Mouse (Mus musculus): ENCODE data around the gene Sept6.

The Sept6 gene

DNA sequence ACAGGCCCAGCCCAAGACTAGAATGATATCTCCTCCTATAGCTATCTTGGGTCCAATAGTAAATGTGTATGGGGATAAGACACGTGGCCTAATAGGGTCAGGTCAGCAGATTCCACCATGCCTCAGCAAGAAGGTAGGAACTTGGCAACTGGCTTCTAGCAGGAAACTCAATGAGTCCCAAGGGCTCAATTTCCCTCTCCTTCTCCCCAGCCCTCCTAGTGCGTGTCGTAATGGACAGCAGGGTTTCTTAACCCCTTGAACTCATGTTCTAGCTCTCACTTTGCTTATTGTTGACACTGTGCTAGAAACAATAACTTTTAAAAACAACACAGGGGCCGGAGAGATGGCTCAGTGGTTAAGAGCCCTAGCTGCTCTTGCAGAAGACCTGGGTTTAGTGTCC, 22.1 kb downstream of the Sept6 start:
- no peak for DNase-seq

DNA sequence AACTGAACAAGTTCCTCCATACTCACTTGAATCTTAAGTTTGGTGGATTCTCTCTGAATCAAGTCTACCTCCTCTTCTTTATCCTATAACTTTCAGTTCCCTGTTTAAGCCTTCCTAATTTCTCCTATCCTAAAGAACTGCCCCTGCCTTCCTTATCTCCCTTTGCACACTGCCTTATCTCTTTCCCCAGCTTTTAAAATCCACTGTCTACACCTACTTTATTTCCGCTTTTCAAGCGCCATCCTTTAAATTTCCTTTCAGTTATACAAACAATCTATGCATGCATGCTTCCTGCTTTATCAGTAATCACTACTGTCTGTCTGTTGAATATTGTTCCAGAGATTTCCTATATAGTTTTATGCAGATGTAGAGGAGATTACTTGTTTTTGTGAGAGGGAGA, 34.9 kb downstream of the Sept6 start:
- no peak for DNase-seq

DNA sequence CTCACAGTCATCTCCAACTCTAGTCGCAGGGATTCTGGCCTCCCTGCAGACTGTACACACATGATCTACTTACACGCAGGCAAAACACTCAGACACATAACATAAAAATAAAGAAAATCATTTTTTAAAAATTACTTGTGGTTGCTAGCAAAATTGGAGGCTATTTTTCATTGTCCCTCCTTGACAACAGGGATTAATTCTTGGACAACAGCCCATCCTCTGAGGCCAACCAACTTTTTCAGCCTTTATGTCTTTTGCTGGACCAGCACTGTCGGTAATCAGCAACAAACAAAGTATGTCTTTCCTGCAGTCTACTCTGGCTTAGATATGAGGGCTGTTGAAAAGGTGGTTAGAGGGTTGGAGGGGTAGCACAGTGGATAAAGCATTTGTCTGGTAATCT, 50.5 kb downstream of the Sept6 start:
- DNase-seq: no peak

DNA sequence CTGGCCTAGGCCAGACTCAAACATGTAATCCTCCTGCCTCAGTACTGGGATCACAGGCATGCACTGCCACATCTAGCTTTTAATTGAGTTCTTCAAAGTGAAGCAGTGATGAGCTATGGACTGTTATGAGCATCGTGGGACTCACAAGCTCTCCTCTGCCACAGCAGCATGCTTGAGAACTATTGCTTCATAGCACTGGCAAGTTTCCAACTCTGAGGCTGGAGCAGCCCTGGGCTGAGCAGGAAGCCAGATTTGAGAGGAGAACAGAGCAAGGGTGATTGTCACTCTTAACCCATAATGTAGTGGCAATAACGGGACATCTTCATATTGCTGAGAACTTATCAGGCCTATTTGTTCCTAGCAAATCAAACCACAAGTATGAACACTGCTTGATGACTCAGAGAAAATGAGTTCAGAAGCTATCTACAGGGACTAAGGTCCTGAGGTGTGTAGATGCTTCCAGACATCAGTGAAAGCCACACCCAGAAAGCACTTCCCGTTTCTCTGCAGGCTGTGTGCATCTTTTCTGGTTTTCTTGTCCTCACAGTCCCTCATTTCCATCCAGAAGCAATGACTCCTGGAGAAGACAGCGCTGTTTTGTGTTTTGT, 51.7 kb downstream of the Sept6 start:
- peak; percentile 49 to 55 for DNase-seq

DNA sequence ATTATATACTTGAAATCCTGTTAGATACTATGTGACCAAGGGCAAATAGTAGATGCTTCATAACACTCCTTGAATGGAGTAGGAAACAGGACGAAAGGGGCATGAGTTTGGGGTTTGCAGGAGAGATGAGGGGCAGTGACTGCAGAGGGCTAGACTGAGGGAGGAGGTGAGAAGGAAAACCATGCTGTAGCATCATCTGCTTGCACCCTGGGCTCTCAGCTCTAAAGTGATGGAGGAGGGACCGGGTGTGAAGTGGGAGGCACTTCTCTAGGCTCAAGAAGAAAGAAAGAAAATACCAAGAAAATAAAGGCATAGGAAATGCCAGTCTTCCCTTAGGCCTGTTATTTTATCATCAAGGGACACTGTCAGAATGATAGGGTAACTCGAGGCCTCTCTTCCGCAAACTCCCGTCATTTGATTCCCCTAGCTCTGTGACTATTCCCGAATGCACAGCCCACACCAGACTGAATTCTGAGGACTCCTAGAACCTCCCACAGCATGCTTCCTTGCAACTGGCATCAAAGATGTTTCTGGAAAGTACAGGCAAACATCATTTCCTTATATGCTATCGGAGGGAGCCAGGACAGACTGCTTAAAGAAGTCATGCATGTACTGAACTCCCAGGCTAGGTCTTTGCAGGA, 56.1 kb downstream of the Sept6 start:
- DNase-seq: no peak

DNA sequence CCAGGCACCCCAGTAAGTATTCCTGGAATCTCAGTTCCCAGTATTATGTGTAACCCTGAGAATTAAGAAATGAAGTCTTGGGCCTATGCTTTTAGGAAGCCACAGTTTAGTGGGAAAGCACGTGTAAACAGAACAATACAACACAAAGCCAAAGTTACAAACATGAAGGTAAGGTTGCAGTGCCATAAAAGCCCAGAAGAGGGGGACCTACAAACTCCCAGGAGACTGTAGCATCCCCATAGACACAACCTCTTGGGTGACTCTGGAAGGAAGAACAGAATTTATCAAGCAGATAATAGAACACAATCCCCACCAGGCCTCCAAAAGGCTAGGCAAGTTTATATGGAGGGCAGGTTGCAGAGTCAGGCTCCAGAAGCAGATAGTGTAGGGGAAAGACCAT, 61.0 kb downstream of the Sept6 start:
- peak in 1 of 2 experiments; percentile 30 for DNase-seq

DNA sequence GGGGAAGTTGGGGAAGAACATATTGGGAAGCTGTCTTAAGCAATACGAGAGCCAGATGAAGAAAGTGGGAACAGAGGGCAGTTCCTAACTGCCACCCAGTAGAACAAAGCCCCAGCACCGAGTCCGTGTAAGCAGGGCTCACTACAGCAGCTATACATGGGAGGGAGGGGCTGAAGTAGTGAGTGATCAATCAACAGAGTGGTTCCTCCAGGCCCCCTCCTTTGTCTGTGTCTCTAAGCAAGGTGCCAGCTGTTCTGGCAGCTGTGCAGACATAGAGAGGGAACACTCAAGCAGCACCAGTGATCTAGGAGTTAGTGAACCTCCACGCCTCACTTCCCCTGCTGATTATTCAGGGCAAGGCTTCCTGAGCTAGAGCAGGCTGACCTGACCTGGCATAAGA, 61.9 kb downstream of the Sept6 start:
- no peak for DNase-seq

DNA sequence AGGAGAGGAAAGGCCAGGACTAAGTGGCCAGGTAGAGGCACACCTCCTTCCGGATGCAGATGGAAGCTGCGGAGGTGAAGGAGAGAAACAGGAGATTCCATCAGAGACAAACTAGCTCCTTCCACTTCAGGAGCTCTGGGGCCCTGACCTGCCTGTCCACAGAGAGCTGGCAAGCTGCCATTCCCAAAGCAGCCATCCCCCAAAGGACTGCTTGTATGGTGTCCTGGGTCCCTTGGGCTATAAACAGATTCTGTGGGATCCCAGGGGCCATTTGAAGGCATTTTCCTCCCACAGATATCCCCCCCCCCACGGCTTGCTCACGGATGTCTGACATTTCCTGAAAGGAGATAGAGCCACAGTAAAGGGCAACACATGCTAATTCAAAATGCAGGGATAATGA, 62.8 kb downstream of the Sept6 start:
- no peak for DNase-seq

DNA sequence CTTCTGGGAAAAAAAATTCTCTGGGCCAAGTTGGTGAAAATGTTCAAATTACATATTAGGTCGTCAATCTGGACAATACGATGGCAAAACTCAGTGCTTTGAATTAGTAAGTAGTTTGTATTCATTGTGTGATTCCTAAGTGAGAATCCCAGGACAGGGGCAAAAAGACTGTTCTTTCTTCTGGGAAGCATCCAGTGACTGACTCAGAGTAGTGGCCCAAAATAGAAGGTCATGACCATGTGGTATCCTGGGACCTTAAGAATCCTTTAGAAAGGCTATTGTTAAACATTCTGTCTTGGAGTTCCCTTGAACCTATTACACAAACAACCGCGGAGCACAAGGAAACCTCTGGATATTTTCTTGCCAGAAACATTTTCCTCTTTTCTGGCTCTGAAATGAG, 70.2 kb downstream of the Sept6 start:
- DNase-seq: no peak

DNA sequence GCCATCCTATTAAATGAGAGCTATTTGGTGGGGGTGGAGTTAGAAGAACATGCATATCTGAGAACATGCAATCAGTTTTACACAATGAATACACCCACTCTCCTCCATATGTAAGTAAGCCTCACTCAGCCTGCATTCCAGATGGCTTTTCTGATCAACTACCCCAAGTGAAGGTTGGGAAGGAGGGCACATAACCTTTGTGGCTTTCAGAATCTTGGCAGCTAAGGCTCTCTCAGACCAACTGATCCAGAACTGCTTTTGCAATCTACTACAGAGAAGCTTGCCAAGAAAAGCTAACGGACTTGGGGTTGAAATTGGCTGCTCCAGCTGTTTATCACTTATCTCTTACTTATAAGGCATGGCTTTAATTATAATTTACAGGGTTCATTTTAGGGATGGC, 73.8 kb downstream of the Sept6 start:
- DNase-seq: peak in 1 of 2 experiments; percentile 18

DNA sequence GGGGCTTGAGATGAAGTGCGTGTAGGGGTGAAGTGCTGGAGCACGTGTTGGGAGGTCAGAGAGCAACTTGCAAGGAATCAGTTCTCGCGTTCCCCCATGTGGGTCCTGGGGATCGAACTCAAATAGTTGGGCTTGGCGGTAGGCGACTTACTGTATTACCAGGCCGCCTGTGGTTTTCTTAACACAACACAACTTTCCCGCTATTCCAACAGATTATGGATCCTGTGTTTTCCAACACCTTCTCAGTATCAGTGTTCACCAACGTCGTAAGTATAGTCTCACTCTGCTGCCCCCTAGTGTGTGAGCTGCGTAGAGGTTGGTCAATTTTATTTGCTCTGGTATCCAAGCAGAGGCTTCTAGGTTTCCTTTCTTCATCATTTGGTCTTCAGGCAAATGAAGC, 80.3 kb downstream of the Sept6 start:
- DNase-seq: peak; percentile 31 to 70

DNA sequence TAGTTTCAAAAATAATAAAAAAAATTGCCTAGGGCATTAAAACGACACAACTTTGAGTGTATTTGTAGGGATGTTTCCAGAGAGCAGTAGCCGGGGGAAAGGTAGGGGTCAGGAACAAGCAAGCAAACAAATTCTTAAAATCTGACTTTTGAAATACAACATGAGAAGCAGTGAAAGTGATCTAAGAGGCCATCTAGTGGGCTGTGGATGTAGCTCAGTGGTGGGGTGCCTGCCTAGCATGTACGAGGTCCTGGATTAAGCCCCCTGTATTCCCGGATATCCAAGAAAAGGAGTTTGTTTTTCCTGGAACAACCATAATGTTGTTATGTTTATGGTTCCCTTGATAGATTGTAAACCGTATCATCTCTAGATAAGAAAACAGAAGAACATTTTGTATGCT, 85.1 kb downstream of the Sept6 start:
- no peak for DNase-seq

DNA sequence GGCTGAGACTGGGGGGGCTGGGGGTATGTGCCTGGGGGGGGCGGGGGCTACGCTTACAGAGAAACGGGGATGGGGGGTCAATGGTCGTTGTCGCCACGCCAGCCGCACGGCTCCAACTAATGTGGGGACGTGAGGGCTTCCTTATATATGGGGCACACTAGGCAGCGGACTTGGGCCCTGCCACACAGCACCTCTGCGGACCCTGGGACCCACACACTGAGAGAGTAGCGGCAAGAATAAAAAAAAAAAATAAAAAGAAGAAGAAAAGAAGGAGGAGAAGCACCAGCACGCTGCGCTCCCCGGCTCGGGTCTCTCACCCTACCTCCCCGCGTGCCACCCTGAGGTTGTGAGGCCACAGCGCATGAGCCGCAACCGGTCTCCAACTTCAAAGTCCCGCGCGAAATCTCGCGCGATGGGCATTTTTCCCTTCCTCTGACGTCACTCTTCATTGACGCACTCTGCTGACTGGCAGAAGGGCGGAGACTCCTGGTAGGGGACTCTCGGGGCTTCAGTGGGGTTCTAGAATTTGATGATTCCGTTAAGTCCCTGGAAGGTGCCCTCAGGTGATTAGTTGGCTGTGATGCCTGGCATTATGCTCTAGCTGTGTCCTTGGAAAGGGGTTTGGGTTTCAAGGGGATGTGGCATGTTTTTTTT, 88.4 kb downstream of the Sept6 start:
- peak; percentile 93 for DNase-seq

DNA sequence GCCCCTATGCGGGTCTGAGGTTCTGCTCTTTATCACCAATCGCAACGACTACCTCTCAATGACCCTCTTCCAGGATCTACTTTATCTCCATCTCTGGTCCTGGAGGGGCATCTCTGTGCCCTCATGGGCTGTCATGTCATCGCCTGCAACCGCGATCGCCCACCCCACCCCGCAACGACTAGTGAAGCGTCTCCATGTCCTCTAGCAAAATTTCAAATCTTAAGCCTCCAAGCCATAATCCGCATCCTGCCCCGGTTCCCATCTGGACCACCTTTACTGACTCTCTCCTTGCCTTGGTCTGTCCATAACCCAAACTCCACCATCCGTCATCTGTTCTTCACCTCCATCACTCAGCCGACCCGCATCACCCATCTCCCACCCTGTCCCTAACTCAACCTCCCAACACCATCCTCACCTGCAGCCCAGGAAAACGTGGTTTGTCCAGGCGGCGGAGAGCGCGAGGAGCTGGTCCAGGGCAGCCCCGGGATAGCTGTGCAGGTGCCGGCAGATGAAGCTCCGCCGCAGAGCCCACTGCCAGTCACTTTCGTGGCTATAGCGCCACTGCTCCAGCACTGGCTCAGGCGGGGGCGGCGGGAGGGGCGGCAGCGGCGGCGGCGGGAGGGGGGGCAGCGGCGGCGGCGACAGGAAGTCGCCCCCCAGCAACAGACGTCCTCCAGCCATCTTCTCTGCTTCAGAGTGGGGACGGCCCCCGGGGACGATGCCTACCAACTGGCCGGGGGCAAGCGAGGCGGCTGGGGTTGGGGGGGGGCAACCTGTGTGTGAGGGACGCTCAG, 89.1 kb downstream of the Sept6 start, which contains the start of gene Nkrf:
TSS of gene Nkrf (minus strand) at position 579 of the 794 bp plus-strand sequence.
- DNase-seq: peak in 1 of 2 experiments; percentile 40

DNA sequence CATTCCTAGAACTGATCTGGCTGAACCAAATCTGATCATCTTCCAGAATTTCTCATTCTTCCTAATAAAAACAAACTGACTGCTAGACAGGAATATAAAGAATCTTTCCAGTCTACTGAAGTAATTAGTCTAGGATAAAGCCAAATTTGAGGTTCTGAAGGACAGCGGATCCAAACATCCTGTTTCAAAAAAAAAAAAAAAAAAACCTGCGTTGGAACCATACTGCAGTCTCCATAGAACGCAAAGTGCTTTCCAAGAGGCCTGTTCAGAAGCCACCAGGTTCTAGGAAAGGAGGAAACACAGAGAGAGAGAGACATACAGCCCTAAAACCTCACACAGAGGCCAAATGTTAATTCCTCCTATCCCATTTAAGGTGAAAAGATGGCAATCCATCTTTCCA, 89.9 kb downstream of the Sept6 start:
- DNase-seq: no peak

DNA sequence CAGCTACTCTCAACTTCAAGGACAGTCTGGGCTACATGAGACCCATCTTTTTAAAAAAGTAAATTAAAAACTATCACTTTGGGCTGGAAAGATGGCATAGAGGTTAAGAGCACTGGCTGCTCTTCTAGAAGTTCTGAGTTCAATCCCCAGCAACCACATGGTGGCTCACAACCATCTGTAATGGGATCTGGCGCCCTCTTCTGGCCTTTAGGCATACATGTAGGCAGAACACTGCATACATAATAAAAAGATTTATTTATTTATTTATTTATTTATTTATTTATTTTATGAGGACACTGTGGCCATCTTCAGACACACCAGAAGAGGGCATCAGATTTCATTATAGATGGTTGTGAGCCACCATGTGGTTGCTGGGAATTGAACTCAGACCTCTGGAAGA, 92.7 kb downstream of the Sept6 start:
- DNase-seq: peak in 1 of 2 experiments; percentile 23

DNA sequence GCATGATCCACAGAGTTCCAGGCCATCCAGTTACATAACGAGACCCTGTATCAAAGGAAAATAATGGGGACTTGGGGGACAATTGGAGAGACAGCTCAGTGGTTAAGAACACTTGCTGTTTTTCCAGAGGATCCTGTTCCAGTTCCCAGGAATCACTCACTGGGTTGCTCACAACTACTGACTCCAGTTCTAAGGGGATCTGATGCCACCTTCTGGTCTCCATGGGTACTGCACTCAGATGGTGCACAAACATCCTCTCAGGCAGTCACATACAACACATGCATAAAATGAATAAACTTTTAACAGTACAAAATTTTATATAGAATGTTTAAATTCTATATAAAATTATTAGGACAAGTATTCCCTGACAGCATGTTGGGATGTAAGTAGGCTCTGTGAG, 106.9 kb downstream of the Sept6 start:
- peak in 1 of 2 experiments; percentile 20 for DNase-seq

DNA sequence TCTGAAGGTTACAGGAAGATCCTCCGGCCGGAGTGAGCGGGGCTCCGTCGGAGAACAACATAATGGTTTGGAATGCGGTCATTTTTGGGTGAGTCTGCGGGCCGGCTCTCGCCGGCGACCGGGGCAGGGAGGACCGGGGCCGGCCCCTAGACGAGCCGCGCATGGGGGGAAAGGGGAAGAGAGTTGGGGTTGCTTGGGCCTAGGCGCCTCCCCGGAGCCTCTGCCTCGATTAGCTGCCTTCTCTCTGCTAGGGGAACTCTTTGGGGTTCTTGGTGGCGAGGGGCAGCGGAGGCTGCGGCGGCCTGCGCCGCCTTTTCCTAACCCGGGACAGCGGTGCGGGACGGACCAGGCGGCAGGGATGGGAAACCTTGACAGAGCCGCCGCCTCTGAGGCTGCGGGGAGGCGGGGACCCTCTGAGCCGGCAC, 116.9 kb downstream of the Sept6 start:
- no peak for DNase-seq

DNA sequence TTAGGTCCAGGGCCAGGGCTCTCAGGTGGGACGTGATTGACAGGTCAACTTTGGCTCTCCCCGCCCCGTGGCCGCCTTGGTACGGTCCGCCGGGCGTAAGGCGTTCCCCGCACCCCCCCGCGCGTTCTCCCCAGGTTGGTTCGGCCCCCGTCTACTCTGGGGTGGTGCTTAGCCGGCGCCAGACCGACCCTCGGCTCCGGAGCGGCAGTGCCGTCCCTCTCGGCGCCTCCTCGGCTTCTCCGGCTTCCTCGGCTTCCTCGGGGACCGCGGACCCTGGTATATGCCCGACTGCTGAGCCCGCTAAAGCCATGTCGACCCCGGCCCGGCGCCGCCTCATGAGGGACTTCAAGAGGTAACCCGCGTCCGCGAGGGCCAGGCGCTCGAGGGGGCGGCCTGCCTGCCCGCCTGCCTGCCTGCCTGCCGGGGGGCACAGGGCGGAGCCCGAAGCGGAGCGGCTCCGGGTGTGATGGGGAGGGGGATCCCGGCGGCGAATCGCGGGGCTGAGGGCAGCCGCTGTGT, 117.4 kb downstream of the Sept6 start:
- DNase-seq: peak; percentile 92 to 95

DNA sequence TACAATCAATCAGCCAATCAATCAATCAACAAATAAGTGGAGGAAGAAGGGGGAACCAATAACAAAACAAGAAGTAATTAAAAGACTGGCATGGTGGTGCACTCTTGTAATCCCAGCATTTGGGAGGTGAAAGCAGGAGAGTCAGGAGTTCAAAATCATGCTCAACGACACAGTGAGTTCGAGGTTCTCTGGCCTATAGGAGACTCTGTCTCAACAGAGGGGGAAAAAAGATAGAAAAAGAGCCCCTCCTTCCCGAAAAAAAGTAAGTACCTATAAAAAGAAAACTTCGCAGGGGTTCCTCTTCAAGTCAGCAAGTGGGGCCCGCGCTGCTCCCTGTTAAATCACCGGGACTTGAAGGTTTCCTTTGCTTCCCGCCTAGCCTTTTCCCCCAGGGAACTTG, 117.8 kb downstream of the Sept6 start, which contains the start of the genes Ube2a and C330007P06Rik:
TSS of gene Ube2a (plus strand) at position 136 of the 400 bp plus-strand sequence.
TSS of gene C330007P06Rik (minus strand) at position 347 of the 400 bp plus-strand sequence.
- DNase-seq: no peak

DNA sequence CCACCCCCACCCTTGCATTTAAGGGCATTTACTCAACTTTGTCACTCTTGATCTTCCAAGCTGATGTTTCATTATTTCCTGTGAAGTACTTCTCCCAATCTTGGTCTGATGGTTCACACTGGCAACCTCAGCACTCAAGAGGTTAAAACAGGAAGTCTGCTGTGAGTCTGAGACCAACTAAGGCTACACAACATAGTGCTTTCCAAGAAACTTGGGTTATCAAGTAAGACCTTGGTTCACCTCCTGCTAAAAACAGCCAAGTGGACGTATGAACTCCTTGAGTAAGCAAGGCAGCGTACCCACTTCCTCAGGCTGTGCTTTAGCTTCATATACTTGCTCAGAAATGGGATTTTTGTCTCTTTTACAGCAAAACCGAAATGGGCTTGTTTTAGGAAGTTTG, 121.2 kb downstream of the Sept6 start:
- DNase-seq: no peak

DNA sequence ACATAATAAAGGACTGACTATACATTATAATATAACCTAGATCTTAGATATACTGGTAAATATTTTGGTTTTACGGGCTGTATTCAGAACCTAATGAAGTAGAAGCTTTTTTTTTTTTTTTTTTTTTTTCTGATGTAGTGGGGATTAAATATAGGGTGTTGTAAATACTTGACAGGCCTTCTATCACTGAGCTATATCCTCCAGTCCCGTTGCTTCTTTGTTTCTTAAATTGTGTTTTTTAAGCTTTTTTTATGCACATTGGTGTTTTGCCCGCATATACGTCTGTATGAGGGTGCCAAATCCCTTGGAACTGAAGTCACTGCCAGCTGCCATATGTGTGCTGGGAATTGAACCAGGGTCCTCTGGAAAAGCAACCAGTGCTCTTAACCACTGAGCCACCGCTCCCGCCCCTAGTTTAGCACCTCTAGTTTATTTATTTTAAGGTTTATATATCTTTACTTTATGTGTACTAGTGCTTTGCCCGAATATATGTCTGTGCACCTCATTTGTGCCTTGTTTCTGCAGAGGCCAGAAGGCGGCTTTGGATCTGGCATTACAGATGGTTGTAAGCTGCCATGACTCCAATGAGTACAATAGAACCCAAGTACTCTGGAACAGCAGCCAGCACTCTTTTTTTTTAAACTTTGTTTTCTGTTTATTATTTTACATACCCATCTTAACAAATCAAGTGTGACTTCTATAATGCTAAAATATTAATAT, 126.8 kb downstream of the Sept6 start:
- DNase-seq: no peak
